Mouse (Mus musculus) heart, embryonic 15.5 days (tissue): ENCODE data around the gene Vps33b. TPM values are rescaled to one million over a fixed set of nuclear protein-coding genes. Genes with fewer than 3 reads are reported as not detected.
A peak's percentile ranks its signal among the peaks of the same experiment; 100 is the strongest.

ENCODE experiments used
- ATAC-seq: fragments of 200-750 bp; cut with Nextera tagmentation; replicated peaks from 2 replicates; pipeline ENCODE4 v1.8.0; 2017; ENCODE audit warnings: low read depth, moderate TSS enrichment; ENCODE audit not compliant: insufficient number of reproducible peaks, insufficient read depth, low FRiP score
- H3K27ac ChIP-seq: fragments of 300-500 bp; sonication (generic); 2 replicates; pipeline ENCODE4 v1.5.1; 2015; ENCODE audit warnings: mild to moderate bottlenecking, inconsistent platforms
- H3K27me3 ChIP-seq: fragments of 300-500 bp; sonication (generic); 2 replicates; pipeline ENCODE4 v1.6.1; 2015; ENCODE audit warnings: inconsistent platforms
- H3K36me3 ChIP-seq: fragments of 300-500 bp; sonication (generic); 2 replicates; pipeline ENCODE4 v1.6.1; 2015; ENCODE audit warnings: mild to moderate bottlenecking, inconsistent platforms
- H3K4me1 ChIP-seq: fragments of 300-500 bp; sonication (generic); replicated peaks from 2 replicates; pipeline ENCODE4 v1.6.1; 2015; ENCODE audit warnings: inconsistent platforms
- H3K4me2 ChIP-seq: fragments of 300-500 bp; sonication (generic); 2 replicates; pipeline ENCODE4 v1.6.1; 2015; ENCODE audit warnings: inconsistent platforms, mild to moderate bottlenecking, moderate library complexity
- H3K4me3 ChIP-seq: fragments of 300-500 bp; sonication (generic); 2 replicates; pipeline ENCODE4 v1.5.1; 2015; ENCODE audit warnings: mild to moderate bottlenecking, inconsistent platforms
- H3K9ac ChIP-seq: fragments of 300-500 bp; sonication (generic); 2 replicates; pipeline ENCODE4 v1.6.1; 2015; ENCODE audit warnings: mild to moderate bottlenecking, inconsistent platforms
- H3K9me3 ChIP-seq: fragments of 300-500 bp; sonication (generic); replicated peaks from 2 replicates; pipeline ENCODE4 v1.6.1; 2016; ENCODE audit warnings: inconsistent platforms
- WGBS: fragments of 180-500 bp; shearing (Covaris S2); methylation state at CpG from one replicate; pipeline ENCODE4 v1.1.7; 2015; ENCODE audit warnings: mixed read lengths; 5-methylcytosine and 5-hydroxymethylcytosine counted together
- polyA plus RNA-seq: library from polyadenylated mRNA; unstranded; fragments of >200 nt; fragmentation: Nextera tagmentation; extraction: Ambion mirVana; gene quantifications from 2 replicates; pipeline ENCODE4 v1.2.1, GENCODE M21; 2015

Gene Vps33b
- polyA plus RNA-seq, 1 experiment from 2014 or later, result 8.1 TPM

DNA sequence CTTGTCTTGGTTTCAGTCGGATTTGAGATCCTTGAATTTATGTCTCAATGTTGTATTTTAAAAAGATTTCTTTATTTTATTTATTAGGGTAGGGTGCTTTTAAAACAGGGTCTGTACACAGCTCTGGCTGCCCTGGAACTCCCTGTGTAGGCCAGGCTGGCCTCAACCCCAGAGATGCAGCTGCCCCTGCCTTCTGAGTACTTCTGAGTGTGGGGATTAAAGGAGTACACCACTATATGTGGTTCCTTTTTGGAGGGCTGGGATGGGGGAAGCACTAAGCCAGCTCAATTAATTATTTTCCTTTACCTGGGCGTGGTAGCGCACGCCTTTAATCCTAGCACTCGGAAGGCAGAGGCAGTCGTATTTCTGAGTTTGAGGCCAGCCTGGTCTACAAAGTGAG lies 27.0 kb downstream of the Vps33b start:
- H3K36me3 ChIP-seq, result peaks cover 17% of the 10 kb centered on the region
- H3K9ac ChIP-seq, result no peak overlapping the region
- H3K9me3 ChIP-seq, result no peaks in the 10 kb centered on the region
- no peaks in the 10 kb centered on the region for H3K27me3 ChIP-seq
- 92% methylated on average over 6 of the region's 6 CpGs for WGBS
- H3K4me1 ChIP-seq, result peaks cover 25% of the 10 kb centered on the region
- peak overlapping the region; percentile 73 for H3K4me2 ChIP-seq
- H3K4me3 ChIP-seq, result peak overlapping the region; percentile 90
- ATAC-seq, result no peak
- no peak overlapping the region for H3K27ac ChIP-seq

DNA sequence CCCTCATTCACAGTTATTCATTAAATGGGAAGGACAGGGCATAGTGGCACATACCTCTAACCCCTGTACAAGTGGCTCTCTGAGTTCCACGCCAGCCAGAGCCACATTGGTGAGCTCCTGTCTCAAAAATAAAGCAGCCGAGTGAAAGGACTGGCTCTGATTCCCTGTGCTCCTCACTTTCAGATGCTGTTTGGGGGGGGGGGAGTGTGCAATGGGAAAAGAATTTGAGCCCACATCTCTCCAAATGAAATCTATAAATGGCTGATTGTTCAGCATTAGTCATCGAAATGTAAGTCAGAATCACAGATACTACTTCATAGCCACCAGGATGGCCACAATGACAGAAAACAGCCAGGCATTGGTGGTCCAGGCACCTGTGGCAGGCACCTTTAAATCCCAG lies 27.6 kb downstream of the Vps33b start:
- H3K36me3 ChIP-seq, result peaks cover 23% of the 10 kb centered on the region
- H3K27ac ChIP-seq, result no peak overlapping the region
- H3K9me3 ChIP-seq, result no peaks in the 10 kb centered on the region
- H3K27me3 ChIP-seq, result no peaks in the 10 kb centered on the region
- no peak overlapping the region for H3K9ac ChIP-seq
- peaks cover 25% of the 10 kb centered on the region for H3K4me1 ChIP-seq
- peak overlapping the region; percentile 73; the same call in 1 of the 2 replicates for H3K4me2 ChIP-seq
- no peak overlapping the region for H3K4me3 ChIP-seq
- 68% methylated on average over 3 of the region's 3 CpGs for WGBS
- no peak for ATAC-seq

DNA sequence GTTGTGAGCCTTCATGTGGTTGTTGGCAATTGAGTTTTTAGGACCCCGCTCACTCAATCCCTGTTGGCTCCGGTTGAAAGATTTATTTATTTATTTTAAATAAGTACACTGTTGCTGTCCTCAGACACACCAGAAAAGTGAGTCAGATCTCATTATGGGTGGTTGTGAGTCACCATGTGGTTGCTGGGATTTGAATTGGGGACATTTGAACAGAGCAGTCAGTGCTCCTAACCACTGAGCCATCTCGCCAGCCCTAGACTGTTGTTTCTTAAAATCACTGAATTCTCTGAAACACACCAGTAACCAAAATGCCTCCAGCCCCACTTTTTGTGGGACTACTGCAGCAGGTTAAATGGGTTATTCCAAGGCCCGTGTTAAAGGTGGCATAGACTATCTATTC lies 29.3 kb downstream of the Vps33b start:
- H3K4me1 ChIP-seq, result peaks cover 24% of the 10 kb centered on the region
- no peak for ATAC-seq
- 98% methylated on average over 4 of the region's 4 CpGs for WGBS
- H3K27me3 ChIP-seq, result no peaks in the 10 kb centered on the region
- H3K9ac ChIP-seq, result no peak overlapping the region
- H3K9me3 ChIP-seq, result no peaks in the 10 kb centered on the region
- no peak overlapping the region for H3K27ac ChIP-seq
- H3K4me3 ChIP-seq, result no peak overlapping the region
- H3K36me3 ChIP-seq, result peaks cover 38% of the 10 kb centered on the region
- no peak overlapping the region for H3K4me2 ChIP-seq

DNA sequence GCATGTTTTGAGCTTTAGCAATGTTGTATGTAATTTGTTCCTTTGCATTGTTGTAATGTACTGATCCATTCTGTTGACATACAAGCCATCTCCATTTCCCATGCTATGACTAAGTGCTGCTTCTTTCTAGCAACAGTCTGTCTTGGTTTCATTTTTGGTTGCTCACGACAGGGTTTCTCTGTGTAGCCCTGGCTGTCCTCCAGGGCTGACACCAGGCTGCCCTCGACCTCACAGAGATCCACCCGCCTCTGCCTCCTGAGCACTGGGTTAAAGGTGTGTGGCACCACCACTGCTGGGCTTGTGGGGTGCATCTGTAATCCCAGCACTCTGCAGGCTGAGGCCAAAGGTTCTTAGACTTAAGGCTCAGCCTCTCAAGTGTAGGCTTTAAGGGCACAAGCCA lies 30.1 kb downstream of the Vps33b start:
- Histone ChIP-seq H3K9me3 (no peaks in the 10 kb centered on the region), H3K4me3 (no peak overlapping the region), H3K36me3 (peaks cover 46% of the 10 kb centered on the region), H3K27me3 (no peaks in the 10 kb centered on the region), H3K4me2 (no peak overlapping the region), H3K27ac (no peak overlapping the region), H3K4me1 (peaks cover 22% of the 10 kb centered on the region), H3K9ac (no peak overlapping the region)
- no peak for ATAC-seq
- WGBS, result 85% methylated on average over 3 of the region's 3 CpGs

GRCm38 (mm10) chr7:80301522-80301921 lies 32.1 kb downstream of the Vps33b start:
- Histone ChIP-seq H3K36me3 (peaks cover 64% of the 10 kb centered on the region), H3K4me3 (no peak overlapping the region), H3K9me3 (no peaks in the 10 kb centered on the region)

GRCm38 (mm10) chr7:80307766-80308165 lies 38.3 kb downstream of the Vps33b start:
- no peaks in the 10 kb centered on the region for H3K4me1 ChIP-seq
- H3K9ac ChIP-seq, result no peak overlapping the region
- H3K4me3 ChIP-seq, result no peak overlapping the region
- no peaks in the 10 kb centered on the region for H3K27me3 ChIP-seq
- H3K4me2 ChIP-seq, result no peak overlapping the region
- peaks cover 94% of the 10 kb centered on the region for H3K36me3 ChIP-seq
- 86% methylated on average over 3 of the region's 3 CpGs for WGBS
- ATAC-seq, result no peak
- H3K27ac ChIP-seq, result no peak overlapping the region
- H3K9me3 ChIP-seq, result no peaks in the 10 kb centered on the region

More at GRCm38 (mm10) chr7:80301522-80301921, 32.1 kb downstream of the Vps33b start:
- no peak overlapping the region for H3K4me2 ChIP-seq
- H3K4me1 ChIP-seq, result peaks cover 15% of the 10 kb centered on the region
- ATAC-seq, result no peak
- no peak overlapping the region for H3K9ac ChIP-seq
- no peaks in the 10 kb centered on the region for H3K27me3 ChIP-seq
- WGBS, result 93% methylated on average over 2 of the region's 2 CpGs
- H3K27ac ChIP-seq, result no peak overlapping the region

DNA sequence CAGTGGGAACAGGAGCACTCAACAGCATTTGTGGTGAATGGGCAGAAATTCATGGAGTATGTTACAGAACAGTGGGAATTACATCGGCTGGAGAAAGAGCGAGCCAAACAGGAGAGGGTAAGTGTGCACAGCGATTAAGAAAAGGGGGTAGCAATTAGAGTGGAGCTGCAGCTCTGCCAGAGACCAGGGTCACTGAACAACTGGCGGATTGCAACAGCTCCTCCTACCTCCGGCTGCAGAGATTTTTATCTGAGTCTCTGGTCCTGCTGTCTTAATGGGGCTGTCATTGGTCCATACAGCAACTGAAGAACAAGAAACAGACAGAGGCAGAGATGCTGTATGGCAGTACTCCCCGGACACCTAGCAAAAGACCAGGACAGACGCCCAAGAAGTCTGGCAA lies 41.3 kb downstream of the Vps33b start:
- Histone ChIP-seq H3K27ac (no peak overlapping the region), H3K4me2 (no peak overlapping the region), H3K9me3 (no peaks in the 10 kb centered on the region), H3K4me1 (no peaks in the 10 kb centered on the region), H3K36me3 (peaks cover 96% of the 10 kb centered on the region), H3K4me3 (no peak overlapping the region), H3K27me3 (no peaks in the 10 kb centered on the region), H3K9ac (no peak overlapping the region)
- ATAC-seq, result no peak
- 77% methylated on average over 7 of the region's 7 CpGs for WGBS

- 77% methylated on average over 2 of the region's 2 CpGs for WGBS
- no peak for ATAC-seq
Observed at GRCm38 (mm10) chr7:80315733-80316132, 46.3 kb downstream of the Vps33b start.

DNA sequence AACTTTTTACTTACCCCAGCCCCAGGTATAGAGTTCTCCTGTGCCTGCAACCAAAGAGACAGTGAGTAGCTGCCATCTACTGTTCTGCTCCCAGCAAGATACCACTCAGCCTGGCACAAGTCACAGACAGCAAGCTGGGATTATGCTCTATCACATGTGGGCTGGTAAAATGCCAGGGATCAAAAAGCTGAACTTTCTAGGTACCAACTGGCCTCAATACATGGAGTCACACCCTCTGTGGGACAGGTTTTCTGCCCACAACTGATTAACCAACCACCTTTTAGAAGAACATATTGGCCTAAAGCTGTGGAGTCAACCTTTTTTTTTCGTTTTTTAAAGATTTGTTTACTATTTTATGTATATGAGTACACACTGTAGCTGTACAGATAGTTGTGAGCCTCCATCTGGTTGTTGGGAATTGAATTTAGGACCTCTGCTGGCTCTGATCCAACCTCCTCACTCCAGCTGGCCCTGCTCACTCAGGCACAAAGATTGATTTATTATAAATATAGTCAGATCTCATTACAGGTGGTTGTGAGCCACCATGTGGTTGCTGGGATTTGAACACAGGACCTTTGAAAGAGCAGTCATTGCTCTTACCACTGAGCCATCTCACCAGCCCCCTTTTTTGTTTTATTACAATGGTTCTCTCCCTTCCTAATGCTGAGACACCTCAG lies 48.1 kb downstream of the Vps33b start:
- Histone ChIP-seq H3K36me3 (peaks cover 59% of the 10 kb centered on the region), H3K9ac (no peak overlapping the region), H3K4me3 (no peak overlapping the region), H3K27me3 (no peaks in the 10 kb centered on the region), H3K4me2 (no peak overlapping the region), H3K27ac (no peak overlapping the region), H3K4me1 (peaks cover 21% of the 10 kb centered on the region), H3K9me3 (no peaks in the 10 kb centered on the region)
- ATAC-seq, result no peak
- 74% methylated on average over 1 of the region's 1 CpGs for WGBS

More at GRCm38 (mm10) chr7:80315733-80316132, 46.3 kb downstream of the Vps33b start:
- no peaks in the 10 kb centered on the region for H3K27me3 ChIP-seq
- no peaks in the 10 kb centered on the region for H3K9me3 ChIP-seq
- peaks cover 76% of the 10 kb centered on the region for H3K36me3 ChIP-seq
- H3K9ac ChIP-seq, result no peak overlapping the region
- no peak overlapping the region for H3K27ac ChIP-seq
- H3K4me3 ChIP-seq, result no peak overlapping the region
- no peak overlapping the region for H3K4me2 ChIP-seq
- peaks cover 17% of the 10 kb centered on the region for H3K4me1 ChIP-seq

DNA sequence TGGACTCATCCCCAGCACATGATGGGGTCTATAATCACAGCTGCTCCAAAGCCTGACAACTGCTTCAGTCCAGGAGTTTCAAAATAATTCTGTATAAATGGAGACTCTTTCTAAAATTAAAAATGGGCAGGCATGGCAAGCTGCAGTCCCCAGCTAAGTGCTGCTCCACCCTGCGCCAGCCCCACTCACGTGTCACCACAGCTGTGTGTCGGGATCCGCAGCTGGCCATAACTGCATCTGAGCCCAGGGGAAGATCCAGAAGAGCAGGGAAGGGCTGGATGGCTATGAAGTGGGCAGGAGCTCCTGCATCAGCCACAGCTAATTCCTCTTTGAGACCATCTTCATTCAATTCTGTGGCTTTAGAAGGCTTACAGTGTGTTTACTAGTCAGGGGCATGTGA lies 49.2 kb downstream of the Vps33b start:
- H3K27me3 ChIP-seq, result no peaks in the 10 kb centered on the region
- H3K27ac ChIP-seq, result no peak overlapping the region; the same call in 1 of the 2 replicates
- no peak overlapping the region for H3K4me3 ChIP-seq
- 79% methylated on average over 4 of the region's 4 CpGs for WGBS
- H3K36me3 ChIP-seq, result peaks cover 48% of the 10 kb centered on the region
- peak overlapping the region; percentile 21; the same call in 1 of the 2 replicates for H3K9ac ChIP-seq
- H3K4me2 ChIP-seq, result no peak overlapping the region
- H3K9me3 ChIP-seq, result no peaks in the 10 kb centered on the region
- peaks cover 29% of the 10 kb centered on the region for H3K4me1 ChIP-seq
- no peak for ATAC-seq

- H3K27me3 ChIP-seq, result no peaks in the 10 kb centered on the region
- WGBS, result 70% methylated on average over 19 of the region's 19 CpGs
- peaks cover 31% of the 10 kb centered on the region for H3K4me1 ChIP-seq
- peaks cover 36% of the 10 kb centered on the region for H3K36me3 ChIP-seq
- H3K9ac ChIP-seq, result no peak overlapping the region
- H3K9me3 ChIP-seq, result no peaks in the 10 kb centered on the region
- H3K4me3 ChIP-seq, result no peak overlapping the region
- no peak overlapping the region for H3K27ac ChIP-seq
- no peak overlapping the region for H3K4me2 ChIP-seq
- ATAC-seq, result no peak
Observed at GRCm38 (mm10) chr7:80319846-80320496, 50.5 kb downstream of the Vps33b start.

GRCm38 (mm10) chr7:80323336-80323735 lies 53.9 kb downstream of the Vps33b start:
- H3K4me3 ChIP-seq, result peak overlapping the region; percentile 84
- 20% methylated on average over 8 of the region's 8 CpGs for WGBS
- peaks cover 42% of the 10 kb centered on the region for H3K36me3 ChIP-seq
- peaks cover 33% of the 10 kb centered on the region for H3K4me1 ChIP-seq
- H3K4me2 ChIP-seq, result peak overlapping the region; percentile 83
- no peak for ATAC-seq
- peak overlapping the region; percentile 71 for H3K9ac ChIP-seq
- no peaks in the 10 kb centered on the region for H3K9me3 ChIP-seq
- H3K27me3 ChIP-seq, result no peaks in the 10 kb centered on the region
- peak overlapping the region; percentile 96 for H3K27ac ChIP-seq
